Mouse (Mus musculus) heart, embryonic 12.5 days (tissue): ENCODE data around the gene Guca2a. TPM values are rescaled to one million over a fixed set of nuclear protein-coding genes. Genes with fewer than 3 reads are reported as not detected.

Experiments used
- ATAC-seq: fragments of 200-750 bp; cut with Nextera tagmentation; 2 replicates; pipeline ENCODE4 v1.8.0; 2017; ENCODE audit warnings: moderate TSS enrichment, moderate library complexity; ENCODE audit not compliant: insufficient number of reproducible peaks, low FRiP score
- H3K27ac ChIP-seq: fragments of 300-500 bp; sonication (generic); 2 replicates; pipeline ENCODE4 v1.5.1; 2016; ENCODE audit warnings: mild to moderate bottlenecking, moderate library complexity; ENCODE audit not compliant: poor library complexity, severe bottlenecking
- H3K27me3 ChIP-seq: fragments of 300-500 bp; sonication (generic); replicated peaks from 2 replicates; pipeline ENCODE4 v1.6.1; 2016; ENCODE audit warnings: mild to moderate bottlenecking, moderate library complexity
- H3K36me3 ChIP-seq: fragments of 300-500 bp; sonication (generic); 2 replicates; pipeline ENCODE4 v1.6.1; 2016; ENCODE audit warnings: mild to moderate bottlenecking, moderate library complexity
- H3K4me1 ChIP-seq: fragments of 300-500 bp; sonication (generic); replicated peaks from 2 replicates; pipeline ENCODE4 v1.6.1; 2016; ENCODE audit warnings: mild to moderate bottlenecking
- H3K4me2 ChIP-seq: fragments of 300-500 bp; sonication (generic); 2 replicates; pipeline ENCODE4 v1.6.1; 2016; ENCODE audit warnings: mild to moderate bottlenecking, moderate library complexity
- H3K4me3 ChIP-seq: fragments of 300-500 bp; sonication (generic); 2 replicates; pipeline ENCODE4 v1.5.1; 2016; ENCODE audit warnings: mild to moderate bottlenecking
- H3K9ac ChIP-seq: fragments of 300-500 bp; sonication (generic); 2 replicates; pipeline ENCODE4 v1.6.1; 2016; ENCODE audit warnings: mild to moderate bottlenecking, moderate library complexity
- H3K9me3 ChIP-seq: fragments of 300-500 bp; sonication (generic); replicated peaks from 2 replicates; pipeline ENCODE4 v1.6.1; 2016; ENCODE audit warnings: mild to moderate bottlenecking, moderate library complexity
- WGBS: fragments of 180-500 bp; shearing (Covaris S2); methylation state at CpG from one replicate; pipeline ENCODE4 v1.1.7; 2016; 5-methylcytosine and 5-hydroxymethylcytosine counted together
- polyA plus RNA-seq: library from polyadenylated mRNA; unstranded; fragments of >200 nt; fragmentation: Nextera tagmentation; extraction: Ambion mirVana; gene quantifications from 2 replicates; pipeline ENCODE4 v1.2.1, GENCODE M21; 2016

Gene Guca2a
- polyA plus RNA-seq, 1 experiment from 2014 or later = not detected

DNA sequence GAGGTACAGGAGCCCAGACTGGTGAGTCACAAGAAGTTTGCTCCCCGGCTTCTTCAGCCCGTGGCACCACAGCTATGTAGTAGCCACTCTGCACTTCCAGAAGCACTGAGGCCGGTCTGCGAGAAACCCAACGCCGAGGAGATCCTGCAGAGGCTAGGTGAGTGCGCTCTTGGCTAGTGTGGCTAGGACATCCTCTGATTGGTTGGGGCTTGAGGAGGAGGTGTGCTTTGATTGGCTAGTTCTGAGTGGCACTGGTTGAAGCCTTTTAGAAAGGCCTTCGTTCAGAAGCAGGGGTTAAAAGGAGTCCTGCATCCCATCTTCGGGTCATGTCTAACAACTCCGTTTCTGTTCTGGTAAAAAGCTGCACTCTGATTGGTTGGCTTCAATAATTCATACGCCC lies 1.2 kb downstream of the Guca2a start:
- ATAC-seq = no peak
- H3K27ac ChIP-seq = no peak overlapping the region
- H3K4me2 ChIP-seq = no peak overlapping the region
- peaks cover 43% of the 10 kb centered on the region for H3K4me1 ChIP-seq
- H3K27me3 ChIP-seq = no peaks in the 10 kb centered on the region
- 60% methylated on average over 11 of the region's 11 CpGs for WGBS
- H3K9me3 ChIP-seq = 0 out of 2 replicates have a peak, but pooled peaks cover 4% of the 10 kb centered on the region
- H3K9ac ChIP-seq = no peak overlapping the region
- peaks cover 3% of the 10 kb centered on the region; the same call in 1 of the 2 replicates for H3K36me3 ChIP-seq
- H3K4me3 ChIP-seq = no peak overlapping the region

DNA sequence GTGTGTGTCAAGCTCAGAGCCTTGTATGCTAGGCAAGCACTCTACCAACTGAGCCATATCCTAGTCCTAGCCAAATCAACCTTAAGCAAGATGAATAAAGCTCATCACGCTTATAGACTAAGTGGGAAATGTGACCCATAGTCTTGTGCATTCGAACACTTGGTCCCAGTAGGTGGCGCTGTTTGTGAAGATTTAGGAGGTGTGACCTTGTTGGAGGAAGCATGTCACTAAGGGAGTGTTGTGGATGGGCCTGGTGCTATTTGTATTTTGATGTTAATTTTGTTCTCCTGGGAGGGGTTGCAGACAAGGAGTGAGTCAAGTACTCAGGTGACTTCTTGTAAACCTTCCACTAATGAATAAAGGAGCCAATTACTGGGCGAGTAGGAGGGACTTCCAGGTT lies 5.2 kb downstream of the Guca2a start:
- Histone ChIP-seq H3K36me3 (no peaks in the 10 kb centered on the region), H3K9me3 (0 out of 2 replicates have a peak, but pooled peaks cover 4% of the 10 kb centered on the region), H3K27me3 (no peaks in the 10 kb centered on the region), H3K4me1 (peaks cover 4% of the 10 kb centered on the region), H3K9ac (no peak overlapping the region), H3K4me2 (no peak overlapping the region), H3K4me3 (no peak overlapping the region), H3K27ac (no peak overlapping the region)
- ATAC-seq = no peak
- 87% methylated on average over 4 of the region's 4 CpGs for WGBS

DNA sequence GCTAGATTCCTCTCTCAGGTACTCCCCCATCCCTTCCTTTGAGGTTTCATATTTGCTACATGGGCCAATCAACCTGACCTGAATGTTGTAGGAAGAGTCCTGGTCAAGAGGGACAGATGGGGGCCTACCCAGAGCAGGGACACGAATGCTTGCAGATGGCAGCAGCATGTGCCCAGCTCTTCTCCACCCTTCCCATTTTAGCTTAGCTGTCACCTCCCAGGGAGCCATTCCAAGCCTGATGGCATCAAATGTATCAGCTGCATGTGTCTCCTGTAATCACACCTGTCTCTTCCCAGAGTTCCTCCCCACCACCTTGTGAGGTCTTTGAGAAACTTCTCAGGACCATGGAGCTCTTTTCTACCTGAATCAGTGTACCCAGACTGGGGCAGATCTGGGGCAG lies 19.5 kb downstream of the Guca2a start:
- Histone ChIP-seq H3K36me3 (no peaks in the 10 kb centered on the region), H3K27me3 (no peaks in the 10 kb centered on the region), H3K4me3 (no peak overlapping the region), H3K4me1 (peaks cover 22% of the 10 kb centered on the region), H3K9me3 (peaks cover 7% of the 10 kb centered on the region), H3K9ac (no peak overlapping the region), H3K4me2 (no peak overlapping the region), H3K27ac (no peak overlapping the region)
- ATAC-seq = no peak
- WGBS = 70% methylated on average over 1 of the region's 1 CpGs

DNA sequence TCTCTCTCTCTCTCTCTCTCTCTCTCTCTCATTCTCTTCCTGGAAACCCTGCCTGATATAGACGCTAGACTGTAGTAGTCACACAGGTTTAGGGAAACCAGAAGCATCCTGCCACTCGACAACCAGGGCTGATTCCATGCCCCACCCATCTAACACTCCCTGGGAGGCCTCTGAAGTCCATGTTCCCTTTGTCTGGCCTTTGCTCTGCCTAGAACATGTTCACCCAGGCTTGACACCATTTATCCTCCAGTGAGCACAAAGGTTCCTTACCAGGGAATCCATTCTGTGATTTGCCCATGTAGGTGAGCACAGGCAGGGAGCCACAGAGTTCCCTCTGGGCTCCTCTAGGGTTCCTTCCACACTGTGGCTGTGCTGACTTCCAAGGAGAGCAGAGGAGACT lies 20.7 kb downstream of the Guca2a start:
- 54% methylated on average over 2 of the region's 2 CpGs for WGBS
- Histone ChIP-seq H3K27ac (no peak overlapping the region), H3K4me2 (no peak overlapping the region), H3K27me3 (no peaks in the 10 kb centered on the region), H3K4me3 (no peak overlapping the region), H3K4me1 (peaks cover 33% of the 10 kb centered on the region), H3K9ac (no peak overlapping the region), H3K9me3 (peaks cover 4% of the 10 kb centered on the region; the same call in 1 of the 2 replicates), H3K36me3 (no peaks in the 10 kb centered on the region)
- no peak for ATAC-seq

DNA sequence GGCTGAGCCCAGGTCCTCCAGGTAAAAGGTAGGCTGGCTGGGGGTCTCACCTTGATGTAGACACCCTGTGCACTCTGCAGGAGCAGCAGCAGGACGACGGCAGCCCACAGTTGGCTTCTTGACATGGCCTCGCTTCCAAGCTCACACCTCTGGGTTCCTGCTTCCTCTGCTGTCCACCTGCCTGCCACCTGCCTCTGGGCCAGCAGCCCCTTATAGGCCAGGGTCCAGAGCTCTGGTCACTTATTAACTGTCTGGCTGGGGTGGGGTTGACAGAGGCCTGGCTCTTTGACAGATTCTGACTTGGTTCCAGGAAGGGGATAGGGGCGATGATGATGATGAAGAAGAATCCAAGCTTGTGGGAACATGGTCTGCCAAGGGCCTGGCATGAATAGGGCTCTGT lies 21.2 kb downstream of the Guca2a start, which contains the start of gene Guca2b:
Gene Guca2b (minus strand): TSS at position 224 of the 400 bp plus-strand sequence.
- ATAC-seq = no peak
- peaks cover 36% of the 10 kb centered on the region for H3K4me1 ChIP-seq
- H3K36me3 ChIP-seq = no peaks in the 10 kb centered on the region
- H3K27ac ChIP-seq = no peak within 1 kb of the TSS
- no peaks in the 10 kb centered on the region for H3K9me3 ChIP-seq
- 89% methylated on average over 4 of the region's 4 CpGs for WGBS
- no peak within 1 kb of the TSS for H3K4me3 ChIP-seq
- no peak within 1 kb of the TSS for H3K9ac ChIP-seq
- no peaks in the 10 kb centered on the region for H3K27me3 ChIP-seq
- no peak within 1 kb of the TSS for H3K4me2 ChIP-seq

DNA sequence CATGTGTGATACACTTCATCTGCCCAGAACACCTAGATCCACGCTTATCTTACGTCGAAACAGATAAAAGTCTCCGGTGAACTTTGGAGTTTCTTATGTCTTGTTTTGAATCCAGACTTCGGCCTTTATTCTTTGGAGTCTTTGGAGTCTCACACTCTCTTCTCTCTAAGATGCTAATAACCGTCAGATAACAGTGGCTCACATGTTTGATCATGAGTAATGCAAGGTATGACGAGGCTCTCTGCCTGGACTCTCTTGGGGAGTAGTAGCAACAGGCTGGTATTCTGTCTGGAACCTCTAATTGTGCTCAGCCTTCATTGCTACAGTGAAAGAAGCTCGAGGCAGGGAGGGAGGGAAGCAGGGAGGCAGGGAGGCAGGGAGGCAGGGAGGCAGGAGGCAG lies 22.5 kb downstream of the Guca2a start:
- no peaks in the 10 kb centered on the region for H3K36me3 ChIP-seq
- peaks cover 37% of the 10 kb centered on the region for H3K4me1 ChIP-seq
- H3K4me3 ChIP-seq = no peak overlapping the region
- H3K27me3 ChIP-seq = no peaks in the 10 kb centered on the region
- no peak overlapping the region for H3K9ac ChIP-seq
- ATAC-seq = no peak
- no peaks in the 10 kb centered on the region for H3K9me3 ChIP-seq
- WGBS = 71% methylated on average over 8 of the region's 8 CpGs
- no peak overlapping the region for H3K4me2 ChIP-seq
- no peak overlapping the region for H3K27ac ChIP-seq

DNA sequence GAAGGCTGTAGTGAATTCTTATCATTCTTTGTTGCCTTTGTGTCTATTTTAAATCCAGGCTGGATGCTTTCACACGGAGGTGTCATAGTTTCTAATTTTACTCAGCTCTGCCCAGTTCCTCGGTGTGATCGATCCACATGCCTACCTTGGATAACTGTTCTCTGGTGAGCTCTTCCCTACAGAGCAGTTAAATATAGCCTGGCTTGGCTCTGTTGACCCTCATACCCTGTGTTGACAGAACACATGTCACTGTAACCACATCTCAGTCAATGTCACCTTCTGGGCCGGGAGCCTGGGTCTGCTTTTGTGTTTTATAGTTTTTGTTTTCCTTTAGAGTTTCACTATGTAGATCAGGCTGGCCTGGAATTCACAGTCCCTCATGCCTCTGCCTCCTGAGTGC lies 24.6 kb downstream of the Guca2a start:
- H3K36me3 ChIP-seq = no peaks in the 10 kb centered on the region
- H3K4me1 ChIP-seq = peaks cover 48% of the 10 kb centered on the region
- H3K4me3 ChIP-seq = no peak overlapping the region
- peak; percentile 69; the same call in 1 of the 2 replicates for ATAC-seq
- H3K4me2 ChIP-seq = 0 out of 2 replicates have a peak overlapping the region, but pooled peaks have one; percentile 5
- H3K27me3 ChIP-seq = no peaks in the 10 kb centered on the region
- H3K9ac ChIP-seq = no peak overlapping the region
- WGBS = 11% methylated on average over 4 of the region's 4 CpGs
- no peaks in the 10 kb centered on the region for H3K9me3 ChIP-seq
- peak overlapping the region; percentile 92 for H3K27ac ChIP-seq

DNA sequence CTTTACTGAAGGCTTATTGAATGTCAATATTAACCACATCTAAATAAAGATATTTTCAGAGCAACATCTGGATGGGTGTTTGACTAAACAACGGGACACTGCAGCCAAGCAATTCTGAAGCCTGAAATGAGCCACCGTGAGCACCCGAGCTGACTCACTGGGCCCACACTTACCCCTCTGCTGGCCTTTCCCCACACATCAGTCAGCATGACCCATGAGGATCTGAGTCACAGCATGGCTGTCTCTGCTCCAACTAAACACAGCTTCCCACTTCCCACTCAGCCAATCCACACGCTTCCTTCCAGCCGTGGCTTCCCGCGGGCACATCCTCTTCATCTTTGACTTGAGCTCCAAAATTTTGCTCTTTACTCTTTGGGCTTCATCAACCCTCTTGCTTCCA lies 25.5 kb downstream of the Guca2a start:
- Histone ChIP-seq H3K4me1 (peaks cover 48% of the 10 kb centered on the region), H3K9ac (no peak overlapping the region)
- 79% methylated on average over 7 of the region's 7 CpGs for WGBS

DNA sequence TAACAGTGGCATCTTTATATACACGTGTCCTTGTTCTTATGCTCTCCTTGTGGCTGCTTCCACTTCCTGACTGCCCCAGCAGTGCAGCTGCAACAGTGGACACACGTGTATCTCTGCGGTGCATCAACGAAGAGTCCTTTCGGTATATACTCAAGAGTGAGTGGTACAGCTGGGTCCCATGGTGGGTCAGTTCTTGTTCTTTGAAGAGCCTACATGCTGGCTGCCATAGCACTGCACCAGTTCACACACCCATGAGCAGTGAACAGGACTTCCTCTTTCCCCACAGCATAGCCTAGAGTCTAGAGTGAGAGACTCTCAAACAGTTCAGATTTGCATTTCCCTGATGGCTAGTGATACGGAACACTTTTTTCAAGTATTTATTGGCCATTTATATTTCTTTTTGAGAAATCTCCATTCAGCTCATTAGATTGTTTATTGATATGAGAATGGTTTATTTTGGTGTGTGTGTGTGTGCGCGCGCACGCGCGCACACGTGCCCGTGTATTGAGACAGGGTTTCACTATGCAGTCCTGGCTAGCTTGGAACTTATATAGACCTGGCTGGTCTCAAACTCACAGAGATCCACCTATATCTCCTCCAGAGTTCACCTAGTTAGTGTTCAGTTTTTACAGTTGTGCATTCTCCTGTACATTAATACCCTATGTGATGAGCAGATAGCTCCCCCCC lies 26.0 kb downstream of the Guca2a start:
- Histone ChIP-seq H3K4me1 (peaks cover 48% of the 10 kb centered on the region), H3K27ac (peak overlapping the region; percentile 92; the same call in 1 of the 2 replicates)

More for the DNA sequence above, 25.5 kb downstream of the Guca2a start:
- H3K27me3 ChIP-seq = no peaks in the 10 kb centered on the region
- H3K27ac ChIP-seq = peak overlapping the region; percentile 92
- ATAC-seq = no peak
- no peak overlapping the region for H3K4me2 ChIP-seq
- no peaks in the 10 kb centered on the region for H3K36me3 ChIP-seq
- H3K9me3 ChIP-seq = no peaks in the 10 kb centered on the region
- no peak overlapping the region for H3K4me3 ChIP-seq

DNA sequence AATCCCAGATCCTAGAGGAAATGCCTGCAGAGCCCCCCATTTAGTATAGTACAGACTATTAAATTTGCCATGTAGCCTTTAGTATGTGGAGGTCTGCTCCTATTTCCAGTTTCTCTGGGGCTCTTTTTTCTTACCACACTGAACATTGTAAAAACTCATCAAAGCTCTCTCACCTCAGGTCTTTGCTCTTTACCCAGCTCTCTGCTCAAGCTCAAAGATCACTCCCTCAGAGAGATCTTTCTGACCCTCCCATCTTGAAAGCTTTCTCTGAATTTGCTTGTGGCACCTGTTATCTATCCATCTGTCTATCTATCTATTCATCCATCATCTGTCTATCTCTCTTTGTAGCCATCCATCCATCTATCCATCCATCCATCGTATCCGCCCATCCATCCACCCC lies 27.7 kb downstream of the Guca2a start:
- Histone ChIP-seq H3K9ac (no peak overlapping the region), H3K4me2 (no peak overlapping the region), H3K27ac (no peak overlapping the region), H3K4me1 (peaks cover 48% of the 10 kb centered on the region), H3K9me3 (no peaks in the 10 kb centered on the region), H3K4me3 (no peak overlapping the region), H3K36me3 (no peaks in the 10 kb centered on the region), H3K27me3 (no peaks in the 10 kb centered on the region)
- no peak for ATAC-seq
- 93% methylated on average over 2 of the region's 2 CpGs for WGBS

More for the DNA sequence above, 26.0 kb downstream of the Guca2a start:
- no peak for ATAC-seq
- Histone ChIP-seq H3K9me3 (no peaks in the 10 kb centered on the region), H3K27me3 (no peaks in the 10 kb centered on the region), H3K4me2 (no peak overlapping the region), H3K4me3 (no peak overlapping the region), H3K36me3 (no peaks in the 10 kb centered on the region), H3K9ac (no peak overlapping the region)
- 93% methylated on average over 14 of the region's 14 CpGs for WGBS

DNA sequence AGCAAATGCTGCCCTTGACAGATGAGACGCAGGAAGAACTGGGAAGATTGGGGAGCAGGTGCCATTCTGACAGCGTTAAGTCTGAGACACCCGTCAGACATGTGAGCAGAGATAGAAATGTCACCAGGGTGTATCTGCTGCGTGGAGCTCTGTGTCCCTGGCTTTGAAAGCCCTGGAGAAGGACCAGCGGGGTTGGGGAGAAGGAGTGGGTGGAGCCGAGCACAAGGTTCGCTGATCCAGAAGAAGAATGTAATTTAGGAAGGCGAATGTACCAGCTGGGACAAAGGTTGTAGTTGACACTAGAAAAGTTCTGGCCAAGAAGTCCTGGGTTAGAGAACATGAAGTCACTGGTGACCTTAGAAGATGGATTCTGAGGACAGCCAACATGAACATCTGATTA lies 28.6 kb downstream of the Guca2a start:
- ATAC-seq = no peak
- WGBS = 37% methylated on average over 8 of the region's 8 CpGs
- H3K27me3 ChIP-seq = no peaks in the 10 kb centered on the region
- no peak overlapping the region for H3K4me3 ChIP-seq
- H3K4me1 ChIP-seq = peaks cover 48% of the 10 kb centered on the region
- no peaks in the 10 kb centered on the region for H3K9me3 ChIP-seq
- no peak overlapping the region for H3K4me2 ChIP-seq
- no peaks in the 10 kb centered on the region for H3K36me3 ChIP-seq
- H3K27ac ChIP-seq = peak overlapping the region; percentile 41
- no peak overlapping the region for H3K9ac ChIP-seq

DNA sequence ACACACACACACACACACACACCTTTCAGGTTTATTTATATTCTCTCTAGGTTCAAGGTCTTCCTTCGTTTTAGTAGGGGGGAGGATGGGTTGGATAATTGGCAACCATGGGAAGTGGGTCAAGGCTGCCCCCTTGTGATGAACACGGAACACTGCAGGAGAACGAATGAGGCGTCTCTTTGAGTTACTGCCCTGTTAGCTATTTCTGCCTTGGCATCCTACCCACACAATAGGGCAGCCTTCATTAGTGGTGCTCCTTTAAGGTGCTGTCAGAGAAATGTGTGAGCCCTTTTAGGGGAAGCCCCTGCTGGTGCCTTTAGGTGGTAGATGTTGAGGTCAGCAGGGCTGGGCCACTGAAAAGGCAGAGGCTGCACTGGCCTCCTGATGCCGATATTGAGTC lies 29.9 kb downstream of the Guca2a start:
- no peak overlapping the region for H3K9ac ChIP-seq
- ATAC-seq = no peak
- H3K27me3 ChIP-seq = no peaks in the 10 kb centered on the region
- H3K9me3 ChIP-seq = no peaks in the 10 kb centered on the region
- 25% methylated on average over 5 of the region's 5 CpGs for WGBS
- H3K4me3 ChIP-seq = no peak overlapping the region
- no peak overlapping the region for H3K27ac ChIP-seq
- no peaks in the 10 kb centered on the region for H3K36me3 ChIP-seq
- no peak overlapping the region for H3K4me2 ChIP-seq
- peaks cover 51% of the 10 kb centered on the region for H3K4me1 ChIP-seq
